Mouse (Mus musculus): ENCODE measurements around the gene Pygl. TPM values are rescaled to one million over a fixed set of nuclear protein-coding genes. Genes with fewer than 3 reads are reported as not detected.

Pygl gene
- polyA plus RNA-seq, 1 experiment from 2014 or later: 25.0 TPM

DNA sequence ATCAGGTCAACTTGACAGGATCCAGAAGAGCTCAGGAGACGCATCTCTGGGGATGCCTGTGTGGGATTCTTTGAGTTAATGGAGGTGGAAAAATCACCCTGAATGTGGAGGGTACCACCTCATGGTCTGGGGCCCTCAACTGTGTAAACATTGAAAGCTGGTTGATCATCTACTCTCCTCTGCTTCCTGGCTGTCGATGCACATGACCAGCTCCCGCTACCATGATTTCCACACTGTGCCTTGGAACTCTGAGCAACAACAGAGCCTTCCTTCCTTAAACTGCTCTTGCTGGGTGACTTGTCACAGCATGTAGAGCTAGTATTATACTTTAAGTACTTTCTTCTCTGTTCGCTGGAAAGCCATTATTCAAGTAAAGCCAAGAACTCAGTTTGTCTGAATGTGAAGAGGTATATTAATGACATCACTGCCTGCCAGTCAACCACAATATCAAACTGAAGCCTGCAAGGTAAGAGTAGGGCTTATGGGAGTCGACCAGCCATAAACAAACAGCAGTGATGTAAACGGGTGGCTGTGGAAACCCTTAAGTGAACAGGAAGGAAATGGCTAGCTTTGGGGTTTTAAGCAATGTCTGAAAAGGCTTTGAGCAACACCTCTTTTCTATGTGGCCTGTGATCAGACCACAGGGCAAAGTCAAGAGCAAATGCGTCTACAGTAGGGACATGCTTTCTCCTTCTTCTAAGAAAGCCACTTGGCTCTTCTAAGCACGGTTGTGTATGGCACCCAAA lies 12.3 kb downstream of the Pygl start:
- DNase-seq (ENCODE audit: low spot score): no peak
- Histone ChIP-seq H3K9me3 (ENCODE audit: control insufficient read depth, low read length) (no peaks in the 10 kb centered on the region), H3K27ac (ENCODE audit: low read depth) (no peak overlapping the region), H3K36me3 (ENCODE audit: control insufficient read depth, insufficient read depth, low read length) (no peaks in the 10 kb centered on the region), H3K27me3 (replicated peaks; ENCODE audit: control insufficient read depth, insufficient read depth, low read length) (no peaks in the 10 kb centered on the region), H3K4me1 (replicated peaks; ENCODE audit: control insufficient read depth, insufficient read depth, low read length) (no peaks in the 10 kb centered on the region), H3K9ac (ENCODE audit: low read length) (no peak overlapping the region), H3K4me2 (ENCODE audit: low read length) (no peak overlapping the region), H3K4me3 (ENCODE audit: low read depth, low read length) (no peak overlapping the region)
- ATAC-seq (replicated peaks; ENCODE audit: low FRiP score, low TSS enrichment, low read depth): no peak
- 58% methylated on average over 8 of the region's 8 CpGs for WGBS

DNA sequence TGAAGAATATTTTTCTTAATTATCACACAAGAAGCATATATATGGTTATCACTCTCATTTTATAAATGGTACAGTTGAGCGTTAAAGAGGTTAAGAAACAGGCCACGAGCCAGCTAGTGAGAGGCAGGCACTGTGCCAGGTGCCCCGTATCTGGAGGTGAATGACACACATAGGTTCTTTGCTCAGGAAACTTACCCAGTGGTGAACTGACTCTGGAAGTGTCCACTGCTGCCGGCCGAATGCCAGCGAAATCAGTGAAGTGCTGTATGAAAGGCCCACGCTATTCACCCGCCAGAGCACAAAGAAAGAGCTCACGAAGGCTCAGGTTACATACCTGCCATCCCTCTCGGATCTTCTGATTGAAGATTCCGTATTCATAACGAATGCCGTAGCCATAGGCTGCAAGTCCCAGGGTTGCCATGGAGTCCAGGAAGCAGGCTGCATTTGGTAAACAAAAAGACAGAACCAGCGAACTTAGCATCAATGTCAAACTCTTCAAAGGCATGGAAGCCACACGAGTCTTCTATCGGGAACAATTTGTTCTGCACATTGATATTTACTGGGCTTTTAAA lies 15.0 kb downstream of the Pygl start:
- no peak for DNase-seq (ENCODE audit: low spot score)
- no peak for ATAC-seq (replicated peaks; ENCODE audit: low FRiP score, low TSS enrichment, low read depth)
- Histone ChIP-seq H3K9ac (ENCODE audit: low read length) (no peak overlapping the region), H3K36me3 (ENCODE audit: control insufficient read depth, insufficient read depth, low read length) (no peaks in the 10 kb centered on the region), H3K4me3 (ENCODE audit: low read depth, low read length) (no peak overlapping the region), H3K4me1 (replicated peaks; ENCODE audit: control insufficient read depth, insufficient read depth, low read length) (no peaks in the 10 kb centered on the region), H3K4me2 (ENCODE audit: low read length) (no peak overlapping the region), H3K27ac (ENCODE audit: low read depth) (no peak overlapping the region), H3K9me3 (ENCODE audit: control insufficient read depth, low read length) (no peaks in the 10 kb centered on the region), H3K27me3 (replicated peaks; ENCODE audit: control insufficient read depth, insufficient read depth, low read length) (no peaks in the 10 kb centered on the region)
- 66% methylated on average over 16 of the region's 16 CpGs for WGBS

DNA sequence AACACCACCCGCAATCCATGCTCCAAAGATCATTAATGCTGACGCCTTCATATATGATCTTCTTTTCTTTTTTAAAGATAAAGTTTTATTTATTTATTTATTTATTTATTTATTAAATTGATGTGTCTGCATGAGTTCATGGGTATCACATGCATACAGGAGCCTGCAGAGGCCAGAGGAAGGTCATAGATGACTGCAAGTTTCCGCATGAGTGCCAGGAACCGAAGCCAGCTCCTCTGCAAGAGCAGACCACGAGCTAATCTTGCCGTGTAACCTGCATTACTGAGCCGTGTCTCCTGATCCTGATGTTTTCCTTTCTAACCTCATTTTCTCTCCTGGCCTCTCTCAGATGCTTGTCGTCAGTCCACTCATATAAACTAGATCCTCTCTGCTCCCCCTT lies 17.0 kb downstream of the Pygl start:
- no peaks in the 10 kb centered on the region for H3K27me3 ChIP-seq (replicated peaks; ENCODE audit: control insufficient read depth, insufficient read depth, low read length)
- no peak overlapping the region for H3K27ac ChIP-seq (ENCODE audit: low read depth)
- H3K4me3 ChIP-seq (ENCODE audit: low read depth, low read length): no peak overlapping the region
- H3K9ac ChIP-seq (ENCODE audit: low read length): no peak overlapping the region
- no peak overlapping the region for H3K4me2 ChIP-seq (ENCODE audit: low read length)
- no peaks in the 10 kb centered on the region for H3K9me3 ChIP-seq (ENCODE audit: control insufficient read depth, low read length)
- 86% methylated on average over 8 of the region's 8 CpGs for WGBS
- no peaks in the 10 kb centered on the region for H3K36me3 ChIP-seq (ENCODE audit: control insufficient read depth, insufficient read depth, low read length)
- DNase-seq (ENCODE audit: low spot score) (no peak), ATAC-seq (replicated peaks; ENCODE audit: low FRiP score, low TSS enrichment, low read depth) (no peak)
- no peaks in the 10 kb centered on the region for H3K4me1 ChIP-seq (replicated peaks; ENCODE audit: control insufficient read depth, insufficient read depth, low read length)

DNA sequence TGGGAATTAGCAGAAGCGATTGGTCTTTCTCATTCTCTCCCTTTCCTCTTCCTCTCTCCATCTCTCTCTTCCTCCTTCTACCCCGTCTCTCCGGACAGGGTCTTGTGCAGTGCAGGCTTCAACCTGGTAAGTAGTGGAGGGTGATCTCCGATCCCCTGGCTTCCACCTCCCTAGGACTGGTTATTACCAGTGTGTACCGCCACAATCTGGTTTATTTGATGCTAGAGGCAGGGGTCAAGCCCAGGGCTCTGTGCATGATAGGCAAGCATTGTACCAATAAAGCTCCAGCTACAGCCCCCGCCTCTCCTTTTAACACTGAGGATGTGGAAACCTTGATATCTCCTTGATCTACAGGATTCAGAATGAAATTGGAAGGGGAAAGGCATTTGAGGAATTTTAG lies 17.7 kb downstream of the Pygl start:
- 85% methylated on average over 6 of the region's 6 CpGs for WGBS
- Histone ChIP-seq H3K27me3 (replicated peaks; ENCODE audit: control insufficient read depth, insufficient read depth, low read length) (no peaks in the 10 kb centered on the region), H3K36me3 (ENCODE audit: control insufficient read depth, insufficient read depth, low read length) (no peaks in the 10 kb centered on the region), H3K27ac (ENCODE audit: low read depth) (no peak overlapping the region), H3K4me1 (replicated peaks; ENCODE audit: control insufficient read depth, insufficient read depth, low read length) (no peaks in the 10 kb centered on the region), H3K9ac (ENCODE audit: low read length) (no peak overlapping the region), H3K9me3 (ENCODE audit: control insufficient read depth, low read length) (no peaks in the 10 kb centered on the region), H3K4me2 (ENCODE audit: low read length) (no peak overlapping the region), H3K4me3 (ENCODE audit: low read depth, low read length) (no peak overlapping the region)
- ATAC-seq (replicated peaks; ENCODE audit: low FRiP score, low TSS enrichment, low read depth) (no peak), DNase-seq (ENCODE audit: low spot score) (no peak)

DNA sequence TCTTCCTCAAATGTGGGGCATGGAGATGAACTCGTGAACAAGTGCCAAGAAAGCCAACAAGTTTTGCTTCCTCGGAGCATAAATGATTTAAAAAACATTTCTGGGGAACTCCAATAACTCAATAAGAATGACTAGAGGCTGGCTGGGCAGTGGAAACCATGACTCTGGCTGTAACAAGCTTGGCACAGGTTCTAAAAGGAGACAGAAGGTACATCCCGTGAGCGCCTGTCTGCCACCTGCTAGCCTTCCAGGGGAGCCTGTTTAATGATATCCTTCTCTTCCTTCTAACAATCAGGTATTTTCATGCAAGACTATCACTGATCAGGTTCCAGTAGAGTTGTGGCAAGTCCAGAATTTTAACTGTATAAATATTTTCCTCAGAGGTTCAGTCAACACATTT lies 18.8 kb downstream of the Pygl start:
- ATAC-seq (replicated peaks; ENCODE audit: low FRiP score, low TSS enrichment, low read depth) (no peak), DNase-seq (ENCODE audit: low spot score) (no peak)
- WGBS: 90% methylated on average over 4 of the region's 4 CpGs
- peaks cover 3% of the 10 kb centered on the region; the same call in 1 of the 2 replicates for H3K36me3 ChIP-seq (ENCODE audit: control insufficient read depth, insufficient read depth, low read length)
- no peaks in the 10 kb centered on the region for H3K27me3 ChIP-seq (replicated peaks; ENCODE audit: control insufficient read depth, insufficient read depth, low read length)
- no peaks in the 10 kb centered on the region for H3K9me3 ChIP-seq (ENCODE audit: control insufficient read depth, low read length)
- H3K4me2 ChIP-seq (ENCODE audit: low read length): no peak overlapping the region
- H3K27ac ChIP-seq (ENCODE audit: low read depth): no peak overlapping the region
- no peak overlapping the region for H3K9ac ChIP-seq (ENCODE audit: low read length)
- H3K4me3 ChIP-seq (ENCODE audit: low read depth, low read length): no peak overlapping the region
- no peaks in the 10 kb centered on the region for H3K4me1 ChIP-seq (replicated peaks; ENCODE audit: control insufficient read depth, insufficient read depth, low read length)

DNA sequence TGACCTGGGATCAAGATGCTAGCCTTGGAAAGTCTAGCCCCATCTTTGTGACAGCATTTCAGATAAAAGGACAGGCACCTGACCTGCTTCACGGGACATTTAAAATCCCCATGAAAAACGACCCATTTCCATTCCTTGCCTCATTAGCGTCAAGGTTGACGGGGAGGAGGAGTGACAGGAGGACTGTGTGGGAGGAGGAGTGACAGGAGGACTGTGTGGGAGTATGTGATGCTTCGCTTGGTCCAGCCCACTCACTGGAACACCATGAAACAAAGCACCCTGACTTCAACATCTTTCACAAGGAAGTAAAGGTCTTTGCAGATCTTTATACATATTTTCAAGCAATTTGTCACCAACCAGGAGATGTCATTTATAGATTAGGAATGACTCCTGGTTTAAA lies 23.1 kb downstream of the Pygl start:
- no peak overlapping the region for H3K9ac ChIP-seq (ENCODE audit: low read length)
- H3K27ac ChIP-seq (ENCODE audit: low read depth): no peak overlapping the region
- ATAC-seq (replicated peaks; ENCODE audit: low FRiP score, low TSS enrichment, low read depth) (no peak), DNase-seq (ENCODE audit: low spot score) (no peak)
- no peak overlapping the region for H3K4me3 ChIP-seq (ENCODE audit: low read depth, low read length)
- H3K4me2 ChIP-seq (ENCODE audit: low read length): no peak overlapping the region
- no peaks in the 10 kb centered on the region for H3K9me3 ChIP-seq (ENCODE audit: control insufficient read depth, low read length)
- 70% methylated on average over 5 of the region's 5 CpGs for WGBS
- peaks cover 5% of the 10 kb centered on the region; the same call in 1 of the 2 replicates for H3K36me3 ChIP-seq (ENCODE audit: control insufficient read depth, insufficient read depth, low read length)
- H3K4me1 ChIP-seq (replicated peaks; ENCODE audit: control insufficient read depth, insufficient read depth, low read length): no peaks in the 10 kb centered on the region
- H3K27me3 ChIP-seq (replicated peaks; ENCODE audit: control insufficient read depth, insufficient read depth, low read length): no peaks in the 10 kb centered on the region

DNA sequence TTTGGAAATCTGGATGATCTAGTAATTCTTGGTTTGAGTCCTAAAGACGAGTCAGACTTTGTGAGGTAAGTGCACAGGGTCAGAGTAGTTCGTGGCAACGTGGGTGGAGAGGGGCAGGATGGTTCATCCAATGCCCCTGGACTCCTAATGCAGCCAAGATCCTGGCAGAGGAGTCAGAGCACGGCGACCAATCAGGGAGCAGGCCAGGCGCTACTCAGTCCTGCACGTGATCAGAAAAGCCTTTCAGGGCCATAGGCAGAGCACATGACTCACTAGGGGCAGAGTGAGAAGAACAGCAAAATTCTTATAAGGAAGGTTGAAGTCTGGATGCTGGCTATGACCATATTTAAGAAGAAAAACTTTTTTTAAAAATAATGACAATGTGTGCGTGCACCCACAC lies 26.9 kb downstream of the Pygl start:
- WGBS: 78% methylated on average over 8 of the region's 8 CpGs

DNA sequence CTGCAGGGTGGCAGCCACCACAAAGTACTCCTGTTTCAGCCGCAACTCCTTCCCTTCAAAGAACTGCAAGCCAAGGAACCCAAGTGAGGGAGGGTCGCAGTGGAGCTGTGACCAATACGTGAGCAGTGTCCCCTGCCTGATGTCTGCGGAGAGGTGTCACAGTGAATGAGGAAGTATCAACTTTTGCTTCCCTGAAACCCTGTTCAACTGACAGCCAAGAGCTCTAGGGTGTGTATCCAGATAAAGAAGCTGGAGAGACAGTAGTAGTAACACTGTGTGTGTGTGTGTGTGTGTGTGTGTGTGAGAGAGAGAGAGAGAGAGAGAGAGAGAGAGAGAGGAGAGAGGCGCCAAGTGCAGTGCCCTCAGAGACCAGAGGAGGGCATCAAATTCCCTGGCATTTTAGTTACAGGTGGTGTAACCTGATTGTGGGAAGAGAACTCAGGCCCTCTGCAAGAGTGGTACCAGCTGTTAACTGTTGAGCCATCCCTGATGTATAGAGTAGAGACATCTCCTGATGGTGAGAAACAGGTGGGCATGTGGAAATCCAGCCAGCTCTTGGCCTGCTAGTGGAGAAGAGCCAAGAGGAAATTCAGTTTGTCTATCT lies 29.3 kb downstream of the Pygl start:
- H3K4me2 ChIP-seq (ENCODE audit: low read length): no peak overlapping the region
- DNase-seq (ENCODE audit: low spot score) (no peak), ATAC-seq (replicated peaks; ENCODE audit: low FRiP score, low TSS enrichment, low read depth) (no peak)
- H3K27me3 ChIP-seq (replicated peaks; ENCODE audit: control insufficient read depth, insufficient read depth, low read length): no peaks in the 10 kb centered on the region
- no peaks in the 10 kb centered on the region for H3K4me1 ChIP-seq (replicated peaks; ENCODE audit: control insufficient read depth, insufficient read depth, low read length)
- H3K36me3 ChIP-seq (ENCODE audit: control insufficient read depth, insufficient read depth, low read length): peaks cover 5% of the 10 kb centered on the region; the same call in 1 of the 2 replicates
- 74% methylated on average over 5 of the region's 5 CpGs for WGBS
- H3K9ac ChIP-seq (ENCODE audit: low read length): no peak overlapping the region
- no peaks in the 10 kb centered on the region for H3K9me3 ChIP-seq (ENCODE audit: control insufficient read depth, low read length)
- H3K27ac ChIP-seq (ENCODE audit: low read depth): no peak overlapping the region
- no peak overlapping the region for H3K4me3 ChIP-seq (ENCODE audit: low read depth, low read length)

More for the DNA sequence above, 26.9 kb downstream of the Pygl start:
- Histone ChIP-seq H3K9me3 (ENCODE audit: control insufficient read depth, low read length) (no peaks in the 10 kb centered on the region), H3K36me3 (ENCODE audit: control insufficient read depth, insufficient read depth, low read length) (peaks cover 5% of the 10 kb centered on the region; the same call in 1 of the 2 replicates), H3K27me3 (replicated peaks; ENCODE audit: control insufficient read depth, insufficient read depth, low read length) (no peaks in the 10 kb centered on the region), H3K9ac (ENCODE audit: low read length) (no peak overlapping the region), H3K4me2 (ENCODE audit: low read length) (no peak overlapping the region), H3K27ac (ENCODE audit: low read depth) (no peak overlapping the region), H3K4me3 (ENCODE audit: low read depth, low read length) (no peak overlapping the region), H3K4me1 (replicated peaks; ENCODE audit: control insufficient read depth, insufficient read depth, low read length) (no peaks in the 10 kb centered on the region)
- DNase-seq (ENCODE audit: low spot score) (no peak), ATAC-seq (replicated peaks; ENCODE audit: low FRiP score, low TSS enrichment, low read depth) (no peak)
